Mouse (Mus musculus) stomach, postnatal 0 days (tissue): ENCODE data around the gene Plce1.

Experiments used
- CTCF ChIP-seq: IDR thresholded peaks from 2 replicates; pipeline ENCODE4 v1.5.1; 2016; ENCODE audit warnings: antibody characterized with exemption, low read depth, mild to moderate bottlenecking, moderate library complexity
- EP300 ChIP-seq: optimal IDR thresholded peaks from 2 replicates; pipeline ENCODE3; 2016; ENCODE audit warnings: antibody characterized with exemption

- TF ChIP-seq EP300 = no peak
- no peak for TF ChIP-seq CTCF
These were observed 10.5 kb upstream of the Plce1 start for GRCm38 (mm10) chr19:38470257-38470893.
